Mouse (Mus musculus) stomach, embryonic 14.5 days (tissue): ENCODE data around the gene Adm. TPM values are rescaled to one million over a fixed set of nuclear protein-coding genes. Genes with fewer than 3 reads are reported as not detected.

ENCODE experiments used
- ATAC-seq: fragments of 200-750 bp; cut with Nextera tagmentation; 2 replicates; pipeline ENCODE4 v1.8.0; 2017; ENCODE audit warnings: low read depth, moderate TSS enrichment; ENCODE audit not compliant: insufficient number of reproducible peaks, insufficient read depth, low FRiP score
- H3K27ac ChIP-seq: fragments of 300-500 bp; sonication (generic); 2 replicates; pipeline ENCODE4 v1.5.1; 2014; ENCODE audit warnings: mild to moderate bottlenecking, low read length, moderate library complexity, mixed read lengths
- H3K27me3 ChIP-seq: fragments of 300-500 bp; sonication (generic); 2 replicates; pipeline ENCODE4 v1.6.1; 2014; ENCODE audit warnings: low read length, control low read depth, mixed read lengths; ENCODE audit not compliant: control insufficient read depth, insufficient read depth
- H3K36me3 ChIP-seq: fragments of 300-500 bp; sonication (generic); 2 replicates; pipeline ENCODE4 v1.6.1; 2014; ENCODE audit warnings: mild to moderate bottlenecking, control low read depth, low read length, moderate library complexity, mixed read lengths; ENCODE audit not compliant: control insufficient read depth, insufficient read depth
- H3K4me1 ChIP-seq: fragments of 300-500 bp; sonication (generic); 2 replicates; pipeline ENCODE4 v1.6.1; 2014; ENCODE audit warnings: low read length, control low read depth, mixed read lengths; ENCODE audit not compliant: control insufficient read depth, insufficient read depth
- H3K4me2 ChIP-seq: fragments of 300-500 bp; sonication (generic); replicated peaks from 2 replicates; pipeline ENCODE4 v1.6.1; 2014; ENCODE audit warnings: low read depth, low read length, control low read depth
- H3K4me3 ChIP-seq: fragments of 300-500 bp; sonication (generic); 2 replicates; pipeline ENCODE4 v1.5.1; 2014; ENCODE audit warnings: low read depth, low read length, control low read depth
- H3K9ac ChIP-seq: fragments of 300-500 bp; sonication (generic); replicated peaks from 2 replicates; pipeline ENCODE4 v1.6.1; 2014; ENCODE audit warnings: low read depth, mild to moderate bottlenecking, control low read depth, low read length, moderate library complexity, mixed read lengths
- H3K9me3 ChIP-seq: fragments of 300-500 bp; sonication (generic); 2 replicates; pipeline ENCODE4 v1.6.1; 2016; ENCODE audit warnings: low read depth, low read length, control low read depth; ENCODE audit not compliant: control insufficient read depth
- whole genome bisulfite sequencing: fragments of 180-500 bp; shearing (Covaris S2); extraction: QIAGEN DNeasy Blood & Tissue Kit; methylation state at CpG from one replicate; pipeline ENCODE4 v1.1.7; 2014; 5-methylcytosine and 5-hydroxymethylcytosine counted together
- polyA plus RNA-seq: library from polyadenylated mRNA; unstranded; fragments of >200 nt; fragmentation: Nextera tagmentation; extraction: Ambion mirVana; gene quantifications from 2 replicates; pipeline ENCODE4 v1.2.1, GENCODE M21; 2014

The Adm gene
- polyA plus RNA-seq, 1 experiment from 2014 or later: 3.4 TPM

GRCm38 (mm10) chr7:110606906-110607305, 20.6 kb upstream of the Adm start:
- no peak for ATAC-seq
- Histone ChIP-seq H3K27me3 (no peaks in the 10 kb centered on the region), H3K9me3 (no peaks in the 10 kb centered on the region), H3K4me2 (no peak overlapping the region), H3K4me1 (0 out of 2 replicates have a peak, but pooled peaks cover under 1% of the 10 kb centered on the region), H3K27ac (no peak overlapping the region), H3K36me3 (no peaks in the 10 kb centered on the region), H3K4me3 (no peak overlapping the region), H3K9ac (no peak overlapping the region)
- WGBS: 100% methylated on average over 1 of the region's 1 CpGs

GRCm38 (mm10) chr7:110613381-110614132, 13.9 kb upstream of the Adm start:
- no peaks in the 10 kb centered on the region for H3K36me3 ChIP-seq
- no peaks in the 10 kb centered on the region for H3K9me3 ChIP-seq
- peak overlapping the region; percentile 99 for H3K27ac ChIP-seq
- H3K27me3 ChIP-seq: no peaks in the 10 kb centered on the region
- H3K4me1 ChIP-seq: peaks cover 18% of the 10 kb centered on the region; the same call in 1 of the 2 replicates
- H3K4me3 ChIP-seq: peak overlapping the region; percentile 83
- ATAC-seq: no peak
- H3K9ac ChIP-seq: peak overlapping the region; percentile 85; the same call in 1 of the 2 replicates
- H3K4me2 ChIP-seq: peak overlapping the region; percentile 54
- WGBS: 4% methylated on average over 17 of the region's 17 CpGs

GRCm38 (mm10) chr7:110614133-110615063, 13.1 kb upstream of the Adm start, which contains the start of gene Sbf2:
Gene Sbf2 (minus strand): TSS chr7:110614922.
- Histone ChIP-seq H3K4me1 (peaks cover 22% of the 10 kb centered on the region; the same call in 1 of the 2 replicates), H3K9ac (peak within 1 kb of the TSS; percentile 85), H3K9me3 (no peaks in the 10 kb centered on the region), H3K36me3 (no peaks in the 10 kb centered on the region), H3K4me2 (peak within 1 kb of the TSS; percentile 54), H3K27ac (peak within 1 kb of the TSS; percentile 99), H3K4me3 (peak within 1 kb of the TSS; percentile 83), H3K27me3 (no peaks in the 10 kb centered on the region)
- under 1% methylated on average over 107 of the region's 127 CpGs for WGBS
- ATAC-seq: peak; percentile 93

- Histone ChIP-seq H3K27ac (peak overlapping the region; percentile 99), H3K9ac (peak overlapping the region; percentile 85), H3K36me3 (no peaks in the 10 kb centered on the region), H3K27me3 (no peaks in the 10 kb centered on the region), H3K4me2 (peak overlapping the region; percentile 54), H3K4me3 (peak overlapping the region; percentile 83), H3K4me1 (peaks cover 22% of the 10 kb centered on the region; the same call in 1 of the 2 replicates), H3K9me3 (no peaks in the 10 kb centered on the region)
- WGBS: 1% methylated on average over 19 of the region's 20 CpGs
- ATAC-seq: peak; percentile 48; the same call in 1 of the 2 replicates
These were observed 12.3 kb upstream of the Adm start for GRCm38 (mm10) chr7:110615151-110615631.

GRCm38 (mm10) chr7:110615792-110616191, 11.7 kb upstream of the Adm start:
- Histone ChIP-seq H3K4me3 (peak overlapping the region; percentile 83; the same call in 1 of the 2 replicates), H3K27me3 (no peaks in the 10 kb centered on the region), H3K9ac (no peak overlapping the region), H3K27ac (peak overlapping the region; percentile 55; the same call in 1 of the 2 replicates), H3K9me3 (no peaks in the 10 kb centered on the region), H3K4me1 (peaks cover 22% of the 10 kb centered on the region; the same call in 1 of the 2 replicates), H3K4me2 (peak overlapping the region; percentile 54), H3K36me3 (no peaks in the 10 kb centered on the region)
- ATAC-seq: no peak
- 16% methylated on average over 11 of the region's 11 CpGs for WGBS

GRCm38 (mm10) chr7:110619086-110619611, 8.3 kb upstream of the Adm start:
- Histone ChIP-seq H3K27ac (no peak overlapping the region), H3K36me3 (no peaks in the 10 kb centered on the region), H3K4me1 (peaks cover 11% of the 10 kb centered on the region; the same call in 1 of the 2 replicates), H3K4me2 (no peak overlapping the region), H3K4me3 (no peak overlapping the region), H3K9ac (no peak overlapping the region), H3K9me3 (no peaks in the 10 kb centered on the region), H3K27me3 (no peaks in the 10 kb centered on the region)
- WGBS: 25% methylated on average over 9 of the region's 9 CpGs
- no peak for ATAC-seq

GRCm38 (mm10) chr7:110624067-110624466, 3.4 kb upstream of the Adm start:
- Histone ChIP-seq H3K27me3 (peaks cover 17% of the 10 kb centered on the region), H3K4me2 (no peak overlapping the region), H3K9ac (no peak overlapping the region), H3K9me3 (no peaks in the 10 kb centered on the region), H3K4me1 (peaks cover 20% of the 10 kb centered on the region; the same call in 1 of the 2 replicates), H3K36me3 (no peaks in the 10 kb centered on the region), H3K27ac (no peak overlapping the region), H3K4me3 (no peak overlapping the region)
- WGBS: 62% methylated on average over 2 of the region's 2 CpGs
- no peak for ATAC-seq

- Histone ChIP-seq H3K36me3 (no peaks in the 10 kb centered on the region), H3K27me3 (peaks cover 20% of the 10 kb centered on the region), H3K27ac (no peak overlapping the region), H3K4me1 (peaks cover 17% of the 10 kb centered on the region; the same call in 1 of the 2 replicates), H3K4me2 (no peak overlapping the region), H3K9me3 (no peaks in the 10 kb centered on the region), H3K9ac (no peak overlapping the region), H3K4me3 (no peak overlapping the region)
- WGBS: 89% methylated on average over 13 of the region's 13 CpGs
- no peak for ATAC-seq
These were observed 2.5 kb upstream of the Adm start for GRCm38 (mm10) chr7:110624961-110625360.
